Mouse (Mus musculus) gastrocnemius, postnatal 25 days (tissue): ENCODE results near the gene Nol9. TPM values are rescaled to one million over a fixed set of nuclear protein-coding genes. Genes with fewer than 3 reads are reported as not detected.

Experiments used
- DNase-seq: peaks from one replicate; pipeline ENCODE4 v3.0.0; 2022
- total RNA-seq, 2 experiments: library from RNA; stranded (reverse); gene quantifications; 1 replicate in 1 of 2; 2 replicates in 1 of 2; pipeline ENCODE4 v1.2.3; 2021

The Nol9 gene
- total RNA-seq, 2 experiments from 2014 or later: 9.6 TPM

GRCm38 (mm10) chr4:152092751-152093293 lies 53.7 kb downstream of the Nol9 start:
- DNase-seq: no peak

GRCm38 (mm10) chr4:152094233-152094632 lies 55.1 kb downstream of the Nol9 start:
- DNase-seq: no peak

DNA sequence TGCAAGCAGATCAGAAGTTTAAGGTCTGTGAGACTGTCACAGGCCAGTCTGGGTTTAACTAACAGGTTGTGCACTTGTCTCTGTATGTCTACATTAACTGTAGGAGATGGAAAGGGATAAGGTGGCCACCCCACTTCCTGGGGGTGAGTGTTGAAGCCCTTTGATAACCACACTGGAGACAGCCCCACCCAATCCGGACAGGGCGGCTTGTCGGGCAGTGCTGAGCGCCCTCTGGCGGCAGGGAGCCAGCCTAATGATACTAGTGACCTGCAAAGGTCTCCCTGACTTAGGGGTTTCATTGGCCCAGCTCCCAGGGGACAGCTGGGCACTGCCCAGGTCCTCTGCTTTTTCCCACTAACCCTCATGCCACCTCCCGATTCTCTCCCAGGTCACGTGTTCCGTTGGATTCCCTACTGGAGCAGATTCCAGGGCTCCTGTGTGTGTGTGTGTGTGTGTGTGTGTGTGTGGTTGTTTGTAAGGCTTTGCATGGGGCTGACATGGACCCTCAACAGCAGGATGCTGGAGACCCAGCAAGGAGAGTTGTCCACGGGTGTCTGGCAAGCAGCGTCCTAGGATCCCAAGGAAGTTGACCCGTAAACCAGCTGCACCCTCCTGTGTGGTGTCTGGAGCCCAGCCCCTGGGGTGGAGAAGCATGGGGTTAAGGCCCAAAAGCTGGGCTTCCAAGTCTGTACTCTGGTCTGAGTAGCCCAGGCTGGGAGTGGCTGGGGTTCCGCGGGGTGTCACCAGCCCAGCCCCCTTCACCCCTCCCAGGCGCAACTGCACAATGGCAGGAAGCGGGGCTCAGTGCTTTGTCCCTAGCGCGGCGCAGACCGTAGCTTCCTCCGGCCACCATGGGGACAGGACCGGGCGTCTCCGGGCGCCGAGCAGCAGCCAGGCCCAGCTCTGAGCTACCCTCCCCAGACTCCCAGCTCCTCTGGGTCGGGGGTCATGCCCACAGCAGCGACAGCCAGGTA lies 57.1 kb downstream of the Nol9 start:
- DNase-seq: peak; percentile 64

GRCm38 (mm10) chr4:152096927-152097326 lies 57.8 kb downstream of the Nol9 start:
- DNase-seq: no peak

GRCm38 (mm10) chr4:152097911-152098799 lies 59.0 kb downstream of the Nol9 start:
- no peak for DNase-seq

DNA sequence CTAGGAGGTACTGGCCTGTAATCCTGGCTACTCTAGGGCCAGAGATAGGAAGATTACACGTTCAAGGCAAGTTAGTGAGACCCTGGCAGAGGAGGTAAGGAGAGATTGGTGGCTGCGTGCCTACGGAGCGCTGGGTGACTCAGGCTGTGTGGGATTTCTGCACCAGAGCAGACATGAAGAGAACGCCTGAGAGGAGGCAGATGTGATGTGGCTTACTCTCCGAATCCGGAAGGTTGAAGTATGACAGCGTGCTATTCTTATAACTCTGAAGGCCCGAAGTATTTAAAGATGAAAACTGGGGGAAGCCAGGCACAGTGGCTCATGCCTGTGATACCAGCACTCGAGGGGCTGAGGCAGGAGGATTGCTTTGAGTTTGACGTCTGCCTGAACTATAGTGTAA lies 61.4 kb downstream of the Nol9 start:
- DNase-seq: no peak

DNA sequence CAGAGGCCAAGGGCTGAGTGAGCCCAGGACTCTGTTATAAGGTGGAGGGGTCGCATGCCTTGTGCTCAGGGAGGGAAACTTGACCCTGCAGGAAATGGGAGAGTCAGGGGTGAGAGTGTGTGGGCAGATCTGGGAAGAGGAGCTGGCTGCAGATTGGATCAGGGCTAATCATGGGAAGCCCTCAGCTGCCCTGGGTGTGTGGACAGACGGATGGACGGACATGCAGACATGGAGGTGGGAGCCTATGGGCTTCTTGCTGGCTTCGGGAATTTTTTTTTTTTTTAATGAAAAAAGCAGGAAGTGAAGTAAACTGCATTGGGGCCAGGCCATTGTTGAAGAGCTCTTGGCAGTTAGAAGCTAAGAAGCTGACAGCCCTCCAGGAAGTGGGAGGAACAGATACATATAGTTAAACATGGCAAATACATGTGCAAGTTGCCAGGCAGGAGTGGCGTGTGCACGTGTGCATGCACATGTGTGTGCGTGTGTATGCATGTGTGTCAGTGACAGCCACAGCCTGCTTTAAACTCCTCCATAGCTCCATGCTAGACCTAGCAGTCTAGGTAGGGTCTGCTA lies 62.0 kb downstream of the Nol9 start:
- no peak for DNase-seq

GRCm38 (mm10) chr4:152101921-152102320 lies 62.8 kb downstream of the Nol9 start:
- DNase-seq: no peak

DNA sequence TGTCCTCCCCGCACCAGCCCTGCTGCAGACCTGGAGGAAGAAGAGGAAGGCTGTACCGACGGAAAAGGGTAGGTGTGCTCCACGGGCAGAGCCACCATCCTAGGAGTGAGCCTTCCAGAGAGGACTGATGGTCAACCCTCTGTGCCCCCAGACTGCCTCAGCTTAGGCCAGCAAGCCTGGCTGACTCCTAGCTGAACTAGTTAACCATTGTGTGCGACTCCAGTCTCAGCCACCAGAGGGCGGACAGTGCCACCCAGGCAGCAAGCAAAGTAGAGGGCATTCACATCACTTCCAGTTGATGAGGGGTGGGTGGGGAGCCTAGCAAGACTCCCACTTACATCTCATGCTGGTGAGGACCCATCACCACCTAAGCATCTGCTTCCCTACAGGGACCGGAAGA lies 63.9 kb downstream of the Nol9 start:
- DNase-seq: no peak

GRCm38 (mm10) chr4:152106746-152107145 lies 67.6 kb downstream of the Nol9 start:
- DNase-seq: no peak

DNA sequence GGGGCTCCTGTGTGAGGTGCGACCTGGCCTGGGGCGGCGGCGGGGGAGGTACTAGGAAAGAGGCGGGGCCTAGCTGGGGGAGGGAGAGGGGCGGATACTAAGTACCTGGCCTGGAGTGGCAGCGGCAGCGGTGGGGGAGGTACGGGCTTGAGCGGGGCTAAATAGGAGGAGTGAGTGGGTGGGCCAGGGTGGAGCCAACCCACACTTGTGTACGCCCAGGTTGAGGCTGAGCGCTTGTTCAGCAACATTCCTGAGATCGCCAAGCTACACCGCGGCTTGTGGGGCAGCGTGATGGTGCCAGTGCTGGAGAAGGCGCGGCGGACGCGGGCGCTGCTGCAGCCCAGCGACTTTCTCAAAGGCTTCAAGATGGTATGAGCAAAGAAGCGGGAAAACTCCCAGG lies 68.4 kb downstream of the Nol9 start:
- DNase-seq: no peak

DNA sequence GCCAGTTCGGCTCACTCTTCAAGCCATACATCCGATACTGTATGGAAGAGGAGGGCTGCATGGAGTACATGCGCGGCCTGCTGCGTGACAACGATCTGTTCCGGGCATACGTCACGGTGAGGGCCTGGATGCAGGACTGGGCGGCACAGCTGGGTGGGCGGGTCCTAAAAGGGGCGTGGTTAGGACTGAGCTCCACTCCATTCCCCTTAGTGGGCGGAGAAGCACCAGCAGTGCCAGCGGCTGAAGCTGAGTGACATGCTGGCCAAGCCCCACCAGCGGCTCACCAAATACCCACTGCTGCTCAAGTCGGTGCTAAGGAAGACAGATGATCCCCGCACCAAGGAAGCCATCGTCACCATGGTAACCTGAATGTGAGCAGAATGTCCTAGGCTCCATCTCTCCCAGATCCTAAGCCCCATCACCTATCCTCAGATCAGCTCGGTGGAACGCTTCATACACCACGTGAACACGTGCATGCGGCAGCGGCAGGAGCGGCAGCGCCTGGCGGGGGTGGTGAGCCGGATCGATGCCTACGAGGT lies 68.9 kb downstream of the Nol9 start:
- DNase-seq: no peak

DNA sequence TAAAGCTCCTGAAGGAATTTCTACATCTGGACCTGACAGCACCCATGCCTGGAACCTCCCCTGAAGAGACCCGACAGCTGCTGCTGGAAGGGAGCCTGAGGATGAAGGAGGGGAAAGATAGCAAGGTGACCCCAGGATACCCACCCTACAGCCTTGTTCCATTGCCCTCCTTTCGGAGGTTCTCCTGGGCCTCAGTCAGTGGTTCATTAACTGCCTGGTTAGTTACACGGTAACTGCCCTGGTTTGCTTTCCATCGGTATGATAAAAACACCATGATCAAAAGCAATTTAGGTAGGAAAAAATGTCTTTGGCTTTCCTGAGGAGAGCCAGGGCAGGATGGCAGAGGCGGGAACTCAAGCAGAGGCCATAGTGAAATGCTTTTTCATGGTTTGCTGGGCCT lies 69.6 kb downstream of the Nol9 start:
- no peak for DNase-seq

DNA sequence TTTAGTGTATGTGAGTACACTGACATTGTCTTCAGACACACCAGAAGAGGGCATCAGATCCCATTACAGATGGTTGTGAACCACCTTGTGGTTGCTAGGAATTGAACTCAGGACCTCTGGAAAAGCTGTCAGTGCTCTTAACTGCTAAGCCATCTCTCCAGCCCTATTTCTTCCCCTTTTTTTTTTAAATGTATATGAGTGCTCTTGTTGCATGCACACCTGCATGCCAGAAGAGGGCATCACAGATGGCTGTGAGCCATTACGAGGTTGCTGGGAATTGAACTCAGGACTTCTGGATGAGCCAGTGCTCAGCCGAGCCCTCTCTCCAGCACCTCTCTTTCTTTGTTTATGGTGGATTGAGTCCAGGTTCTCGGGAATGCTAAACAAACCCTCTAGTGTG lies 70.4 kb downstream of the Nol9 start:
- DNase-seq: no peak

GRCm38 (mm10) chr4:152110689-152111088 lies 71.6 kb downstream of the Nol9 start:
- DNase-seq: no peak

Other genes starting within 250 kb of the Nol9 start
- 100 to 1,000 TPM in 1 of 2 experiments, 10 to 100 TPM in 1; 91.0 to 104 TPM for gene Camta1, start 177.4 kb upstream of the Nol9 start, total RNA-seq
- gene Dnajc11, start 105.6 kb upstream of the Nol9 start, total RNA-seq: 10 to 100 TPM; 59.3 to 68.8 TPM
- 10 to 100 TPM; 27.5 to 29.3 TPM for gene Thap3, start 50.3 kb upstream of the Nol9 start, total RNA-seq
- 1 to 10 TPM; 2.8 to 3.4 TPM for gene Phf13, start 43.1 kb upstream of the Nol9 start, total RNA-seq
- 10 to 100 TPM; 56.9 to 66.5 TPM for gene Klhl21, start 30.5 kb upstream of the Nol9 start, total RNA-seq
- 1 to 10 TPM; 2.5 TPM for gene Zbtb48, start 11.7 kb upstream of the Nol9 start, total RNA-seq
- gene Tas1r1, start 753 bp upstream of the Nol9 start, total RNA-seq: under 1 TPM; 0.84 to 0.86 TPM
- gene Plekhg5, start 33.2 kb downstream of the Nol9 start, total RNA-seq: 1 to 10 TPM; 5.0 to 6.5 TPM
- gene Tnfrsf25, start 76.6 kb downstream of the Nol9 start, total RNA-seq: 1 to 10 TPM; 1.2 TPM
- gene Espn, start 113.0 kb downstream of the Nol9 start, total RNA-seq: under 1 TPM; 0.23 to 0.38 TPM
- gene Hes2, start 119.5 kb downstream of the Nol9 start, total RNA-seq: not detected
- 10 to 100 TPM; 15.4 to 19.1 TPM for gene Acot7, start 138.8 kb downstream of the Nol9 start, total RNA-seq
- gene Gpr153, start 234.9 kb downstream of the Nol9 start, total RNA-seq: 10 to 100 TPM in 1 of 2 experiments, 1 to 10 TPM in 1; 9.9 to 11.0 TPM